Mouse (Mus musculus): Measurements from ENCODE around the gene Calr4. TPM values are rescaled to one million over a fixed set of nuclear protein-coding genes. Genes with fewer than 3 reads are reported as not detected.

Calr4 gene
- polyA plus RNA-seq, 1 experiment from 2014 or later = 0.13 TPM

GRCm38 (mm10) chr4:109299136-109299535, 64.9 kb downstream of the Calr4 start:
- ATAC-seq = no peak
- no peaks in the 10 kb centered on the region for H3K9me3 ChIP-seq
- no peaks in the 10 kb centered on the region for H3K27me3 ChIP-seq (replicated peaks)
- no peak overlapping the region for H3K4me2 ChIP-seq (replicated peaks)
- H3K9ac ChIP-seq = no peak overlapping the region
- no peaks in the 10 kb centered on the region for H3K36me3 ChIP-seq
- H3K27ac ChIP-seq = no peak overlapping the region
- H3K4me3 ChIP-seq (replicated peaks) = no peak overlapping the region
- H3K4me1 ChIP-seq (replicated peaks) = no peaks in the 10 kb centered on the region

Other genes with a start within 250 kb of the Calr4 start
- gene Nrd1, start 233.8 kb upstream of the Calr4 start, polyA plus RNA-seq (2015; fragmentation: Nextera tagmentation; extraction: Ambion mirVana) = 56.0 and 56.1 TPM in 2 replicates
- 48.7 and 56.1 TPM in 2 replicates for gene Osbpl9, start 32.2 kb upstream of the Calr4 start, polyA plus RNA-seq (2015; fragmentation: Nextera tagmentation; extraction: Ambion mirVana)
- 30.4 and 35.1 TPM in 2 replicates for gene Eps15, start 45.8 kb downstream of the Calr4 start, polyA plus RNA-seq (2015; fragmentation: Nextera tagmentation; extraction: Ambion mirVana)
- gene Ttc39a, start 172.1 kb downstream of the Calr4 start, polyA plus RNA-seq (2015; fragmentation: Nextera tagmentation; extraction: Ambion mirVana) = 17.0 and 21.5 TPM in 2 replicates